Mouse (Mus musculus) ES-E14 (cell line): ENCODE measurements at regions not wholly inside any gene's neighbourhood (a gene's known extent, or its start where the extent isn't known, plus 50 kb on each side); places are given as distances from the start of the nearest gene placed in this dataset.
"Not testable (repeated sequence)": the region's sequence is repeated elsewhere in the genome, so short reads cannot be mapped to it uniquely, and the experiment has no call there.

Experiments used
- DNase-seq: peaks from one replicate; pipeline ENCODE4 v3.0.0-alpha.2; 2013; ENCODE audit warnings: low read depth, low spot score
- H3K27ac ChIP-seq: 2 replicates; pipeline ENCODE4 v1.5.1; 2012; ENCODE audit warnings: low read depth, mild to moderate bottlenecking, low read length, moderate library complexity, mixed read lengths; ENCODE audit not compliant: poor library complexity, insufficient read depth, severe bottlenecking
- H3K36me3 ChIP-seq: 2 replicates; pipeline ENCODE4 v1.6.1; 2012; ENCODE audit warnings: mild to moderate bottlenecking, low read length, moderate library complexity, mixed read lengths; ENCODE audit not compliant: control insufficient read depth, poor library complexity, insufficient read depth, severe bottlenecking
- H3K4me1 ChIP-seq, 2 experiments: fragments of 150-350 bp in 1 of 2; sonication (generic) in 1 of 2; 2 replicates each; pipeline ENCODE4 v1.6.1; 2012; ENCODE audit warnings: low read length in 2 of 2, mild to moderate bottlenecking in 1 of 2, mixed read lengths in 1 of 2; ENCODE audit not compliant: control insufficient read depth in 2 of 2, insufficient read depth in 2 of 2, poor library complexity in 1 of 2
- H3K4me3 ChIP-seq, 2 experiments: fragments of 150-350 bp in 1 of 2; sonication (generic) in 1 of 2; 2 replicates each; pipeline ENCODE4 v1.5.1; 2012; ENCODE audit warnings: low read length in 2 of 2, low read depth in 1 of 2, mild to moderate bottlenecking in 1 of 2, mixed read lengths in 1 of 2; ENCODE audit not compliant: insufficient read depth in 1 of 2, poor library complexity in 1 of 2, severe bottlenecking in 1 of 2
- H3K9ac ChIP-seq: 2 replicates; pipeline ENCODE4 v1.6.1; 2012; ENCODE audit warnings: low read depth, mild to moderate bottlenecking, low read length, mixed read lengths; ENCODE audit not compliant: poor library complexity, insufficient read depth, severe bottlenecking
- H3K9me3 ChIP-seq: fragments of 150-350 bp; sonication (generic); 2 replicates; pipeline ENCODE4 v1.6.1; 2012; ENCODE audit warnings: low read depth, mild to moderate bottlenecking, low read length; ENCODE audit not compliant: control insufficient read depth, insufficient read depth
- CHD2 ChIP-seq: IDR thresholded peaks from 2 replicates; pipeline ENCODE4 v1.6.1; 2014; ENCODE audit warnings: mild to moderate bottlenecking, low read depth, low read length, inconsistent platforms
- HCFC1 ChIP-seq: IDR thresholded peaks from 2 replicates; pipeline ENCODE4 v1.6.1; 2012; ENCODE audit warnings: low read length, inconsistent platforms, borderline replicate concordance; ENCODE audit not compliant: insufficient read depth
- MAFK ChIP-seq: IDR thresholded peaks from 2 replicates; pipeline ENCODE4 v1.6.1; 2014; ENCODE audit warnings: mild to moderate bottlenecking, low read depth, low read length, inconsistent platforms; ENCODE audit not compliant: insufficient read depth
- ZC3H11A ChIP-seq: IDR thresholded peaks from 2 replicates; pipeline ENCODE4 v1.6.1; 2012; ENCODE audit warnings: low read depth, mild to moderate bottlenecking, inconsistent platforms, low read length, borderline replicate concordance
- ZNF384 ChIP-seq: IDR thresholded peaks from 2 replicates; pipeline ENCODE4 v1.6.1; 2012; ENCODE audit warnings: low read depth, low read length, inconsistent platforms
- in situ Hi-C, 2 experiments: fragments of 600-800 bp; cut with MboI; formaldehyde crosslinking; loops; one replicate each; pipeline ENCODE4 v1.15.1; 2025; ENCODE audit warnings: low sequenced_read_pairs in 2 of 2, inconsistent platforms in 1 of 2; ENCODE audit not compliant: unreplicated experiment in 2 of 2

GRCm38 (mm10) chr9:78847890-78848563 lies 232.7 kb downstream of the Cd109 start:
- no peak for TF ChIP-seq MAFK
- no peak for DNase-seq
- no peaks in the 10 kb centered on the region for H3K9me3 ChIP-seq
- in situ Hi-C loops = no loop called here
- H3K36me3 ChIP-seq = no peaks in the 10 kb centered on the region
- 0 out of 4 replicates have a peak, but pooled peaks cover 0 to 3% of the 10 kb centered on the region in 2 experiments for H3K4me1 ChIP-seq
- no peak overlapping the region for H3K9ac ChIP-seq
- no peak overlapping the region for H3K4me3 ChIP-seq
- H3K27ac ChIP-seq = no peak overlapping the region

- DNase-seq, H3K27ac ChIP-seq, H3K9ac ChIP-seq, H3K36me3 ChIP-seq, H3K9me3 ChIP-seq, in situ Hi-C loops, H3K4me1 ChIP-seq, H3K4me3 ChIP-seq: not testable (repeated sequence)
These were observed 233.2 kb downstream of the Cd109 start for GRCm38 (mm10) chr9:78848564-78848893.

- Histone ChIP-seq H3K9me3 (no peaks in the 10 kb centered on the region), H3K36me3 (no peaks in the 10 kb centered on the region), H3K27ac (no peak overlapping the region), H3K4me3 (no peak overlapping the region), H3K4me1 (no peaks in the 10 kb centered on the region), H3K9ac (no peak overlapping the region)
- no peak for DNase-seq
- in situ Hi-C loops = no loop called here
- TF ChIP-seq CHD2 = no peak
- TF ChIP-seq HCFC1 = no peak
- no peak for TF ChIP-seq ZC3H11A
- no peak for TF ChIP-seq ZNF384
- TF ChIP-seq MAFK = no peak
These were observed 241.6 kb downstream of the Cd109 start for GRCm38 (mm10) chr9:78856981-78857380.

GRCm38 (mm10) chr9:78859956-78860355 lies 244.6 kb downstream of the Cd109 start:
- TF ChIP-seq HCFC1 = no peak
- no peak for TF ChIP-seq CHD2
- TF ChIP-seq ZC3H11A = no peak
- TF ChIP-seq MAFK = no peak
- TF ChIP-seq ZNF384 = no peak
- no peak overlapping the region for H3K4me3 ChIP-seq
- no peaks in the 10 kb centered on the region for H3K36me3 ChIP-seq
- no peaks in the 10 kb centered on the region for H3K4me1 ChIP-seq
- no peak for DNase-seq
- H3K9ac ChIP-seq = no peak overlapping the region
- H3K9me3 ChIP-seq = no peaks in the 10 kb centered on the region
- in situ Hi-C loops = no loop called here
- H3K27ac ChIP-seq = no peak overlapping the region

- Histone ChIP-seq H3K9ac (no peak overlapping the region), H3K4me3 (no peak overlapping the region), H3K9me3 (no peaks in the 10 kb centered on the region), H3K36me3 (no peaks in the 10 kb centered on the region), H3K4me1 (no peaks in the 10 kb centered on the region), H3K27ac (no peak overlapping the region)
- TF ChIP-seq MAFK = no peak
- no peak for TF ChIP-seq CHD2
- no peak for TF ChIP-seq ZC3H11A
- no peak for TF ChIP-seq HCFC1
- no peak for DNase-seq
- in situ Hi-C loops = no loop called here
These were observed 257.2 kb downstream of the Cd109 start for GRCm38 (mm10) chr9:78872561-78872960.
